Mouse (Mus musculus) heart, embryonic 11.5 days (tissue): ENCODE results near the gene Mbnl1. TPM values are rescaled to one million over a fixed set of nuclear protein-coding genes. Genes with fewer than 3 reads are reported as not detected.

Experiments
- ATAC-seq: fragments of 200-750 bp; cut with Nextera tagmentation; replicated peaks from 2 replicates; pipeline ENCODE4 v1.8.0; 2017; ENCODE audit warnings: moderate library complexity; ENCODE audit not compliant: insufficient number of reproducible peaks, low FRiP score, low TSS enrichment
- H3K27ac ChIP-seq: fragments of 300-500 bp; sonication (generic); 2 replicates; pipeline ENCODE4 v1.5.1; 2014; ENCODE audit warnings: mild to moderate bottlenecking, low read depth, low read length
- H3K27me3 ChIP-seq: fragments of 300-500 bp; sonication (generic); 2 replicates; pipeline ENCODE4 v1.6.1; 2014; ENCODE audit warnings: mild to moderate bottlenecking, low read length, mixed read lengths; ENCODE audit not compliant: control insufficient read depth, insufficient read depth
- H3K36me3 ChIP-seq: fragments of 300-500 bp; sonication (generic); 2 replicates; pipeline ENCODE4 v1.6.1; 2014; ENCODE audit warnings: mild to moderate bottlenecking, low read length, moderate library complexity, mixed read lengths; ENCODE audit not compliant: control insufficient read depth, insufficient read depth
- H3K4me1 ChIP-seq: fragments of 300-500 bp; sonication (generic); 2 replicates; pipeline ENCODE4 v1.6.1; 2014; ENCODE audit warnings: low read length; ENCODE audit not compliant: control insufficient read depth, insufficient read depth
- H3K4me2 ChIP-seq: fragments of 300-500 bp; sonication (generic); 2 replicates; pipeline ENCODE4 v1.6.1; 2014; ENCODE audit warnings: mild to moderate bottlenecking, moderate library complexity
- H3K4me3 ChIP-seq: fragments of 300-500 bp; sonication (generic); 2 replicates; pipeline ENCODE4 v1.5.1; 2014; ENCODE audit warnings: low read depth, low read length
- H3K9ac ChIP-seq: fragments of 300-500 bp; sonication (generic); 2 replicates; pipeline ENCODE4 v1.6.1; 2014; ENCODE audit warnings: mild to moderate bottlenecking, low read depth, low read length, moderate library complexity
- H3K9me3 ChIP-seq: fragments of 300-500 bp; sonication (generic); replicated peaks from 2 replicates; pipeline ENCODE4 v1.6.1; 2016; ENCODE audit warnings: low read length; ENCODE audit not compliant: control insufficient read depth
- WGBS: fragments of 180-500 bp; shearing (Covaris S2); extraction: QIAGEN DNeasy Blood & Tissue Kit; methylation state at CpG from one replicate; pipeline ENCODE4 v1.1.7; 2014; ENCODE audit not compliant: insufficient replicate concordance; 5-methylcytosine and 5-hydroxymethylcytosine counted together
- polyA plus RNA-seq: library from polyadenylated mRNA; unstranded; fragments of >200 nt; fragmentation: Nextera tagmentation; extraction: Ambion mirVana; gene quantifications from 2 replicates; pipeline ENCODE4 v1.2.1, GENCODE M21; 2014

Mbnl1 gene
- polyA plus RNA-seq, 1 experiment from 2014 or later: 101 TPM

GRCm38 (mm10) chr3:60570491-60571022 is 97.9 kb downstream of the Mbnl1 start:
- Histone ChIP-seq H3K4me2 (peak overlapping the region; percentile 6; the same call in 1 of the 2 replicates), H3K9me3 (no peaks in the 10 kb centered on the region), H3K36me3 (no peaks in the 10 kb centered on the region), H3K27me3 (no peaks in the 10 kb centered on the region), H3K9ac (no peak overlapping the region), H3K27ac (peak overlapping the region; percentile 46), H3K4me1 (peaks cover 41% of the 10 kb centered on the region), H3K4me3 (no peak overlapping the region)
- 37% methylated on average over 5 of the region's 5 CpGs for WGBS
- ATAC-seq: 0 out of 2 replicates have a peak, but pooled peaks have one; percentile 70

- 84% methylated on average over 1 of the region's 1 CpGs for WGBS
- Histone ChIP-seq H3K27ac (no peak overlapping the region), H3K4me1 (peaks cover 48% of the 10 kb centered on the region), H3K4me3 (no peak overlapping the region), H3K27me3 (no peaks in the 10 kb centered on the region), H3K36me3 (no peaks in the 10 kb centered on the region), H3K9ac (no peak overlapping the region), H3K4me2 (no peak overlapping the region), H3K9me3 (no peaks in the 10 kb centered on the region)
- ATAC-seq: no peak
Observed at GRCm38 (mm10) chr3:60571493-60571892, 98.9 kb downstream of the Mbnl1 start.

GRCm38 (mm10) chr3:60574199-60574598 is 101.6 kb downstream of the Mbnl1 start:
- peaks cover 58% of the 10 kb centered on the region for H3K4me1 ChIP-seq
- no peaks in the 10 kb centered on the region for H3K9me3 ChIP-seq
- H3K27ac ChIP-seq: peak overlapping the region; percentile 71
- H3K36me3 ChIP-seq: no peaks in the 10 kb centered on the region
- 53% methylated on average over 9 of the region's 9 CpGs for WGBS
- peak overlapping the region; percentile 22; the same call in 1 of the 2 replicates for H3K4me2 ChIP-seq
- H3K9ac ChIP-seq: no peak overlapping the region
- no peaks in the 10 kb centered on the region for H3K27me3 ChIP-seq
- peak; percentile 63; the same call in 1 of the 2 replicates for ATAC-seq
- H3K4me3 ChIP-seq: no peak overlapping the region

GRCm38 (mm10) chr3:60574849-60575524 is 102.4 kb downstream of the Mbnl1 start:
- Histone ChIP-seq H3K4me1 (peaks cover 54% of the 10 kb centered on the region), H3K9ac (no peak overlapping the region), H3K4me2 (no peak overlapping the region), H3K27me3 (no peaks in the 10 kb centered on the region), H3K9me3 (no peaks in the 10 kb centered on the region), H3K27ac (peak overlapping the region; percentile 71; the same call in 1 of the 2 replicates), H3K4me3 (no peak overlapping the region), H3K36me3 (no peaks in the 10 kb centered on the region)
- 78% methylated on average over 4 of the region's 4 CpGs for WGBS
- no peak for ATAC-seq

GRCm38 (mm10) chr3:60575945-60576344 is 103.3 kb downstream of the Mbnl1 start:
- Histone ChIP-seq H3K4me2 (peak overlapping the region; percentile 42; the same call in 1 of the 2 replicates), H3K9ac (peak overlapping the region; percentile 56; the same call in 1 of the 2 replicates), H3K27me3 (no peaks in the 10 kb centered on the region), H3K36me3 (no peaks in the 10 kb centered on the region), H3K27ac (peak overlapping the region; percentile 67), H3K4me1 (peaks cover 57% of the 10 kb centered on the region), H3K4me3 (no peak overlapping the region), H3K9me3 (no peaks in the 10 kb centered on the region)
- ATAC-seq: no peak
- 21% methylated on average over 2 of the region's 2 CpGs for WGBS

- Histone ChIP-seq H3K27me3 (no peaks in the 10 kb centered on the region), H3K9ac (peak overlapping the region; percentile 56), H3K4me3 (no peak overlapping the region), H3K36me3 (no peaks in the 10 kb centered on the region), H3K9me3 (no peaks in the 10 kb centered on the region), H3K27ac (peak overlapping the region; percentile 67), H3K4me2 (peak overlapping the region; percentile 42), H3K4me1 (peaks cover 57% of the 10 kb centered on the region)
- 34% methylated on average over 9 of the region's 9 CpGs for WGBS
- no peak for ATAC-seq
Observed at GRCm38 (mm10) chr3:60576366-60577046, 103.9 kb downstream of the Mbnl1 start.

GRCm38 (mm10) chr3:60579880-60580279 is 107.2 kb downstream of the Mbnl1 start:
- Histone ChIP-seq H3K27me3 (no peaks in the 10 kb centered on the region), H3K27ac (no peak overlapping the region), H3K4me3 (no peak overlapping the region), H3K4me2 (no peak overlapping the region), H3K36me3 (no peaks in the 10 kb centered on the region), H3K9ac (no peak overlapping the region), H3K9me3 (no peaks in the 10 kb centered on the region), H3K4me1 (peaks cover 39% of the 10 kb centered on the region)
- 83% methylated on average over 4 of the region's 4 CpGs for WGBS
- ATAC-seq: no peak

DNA sequence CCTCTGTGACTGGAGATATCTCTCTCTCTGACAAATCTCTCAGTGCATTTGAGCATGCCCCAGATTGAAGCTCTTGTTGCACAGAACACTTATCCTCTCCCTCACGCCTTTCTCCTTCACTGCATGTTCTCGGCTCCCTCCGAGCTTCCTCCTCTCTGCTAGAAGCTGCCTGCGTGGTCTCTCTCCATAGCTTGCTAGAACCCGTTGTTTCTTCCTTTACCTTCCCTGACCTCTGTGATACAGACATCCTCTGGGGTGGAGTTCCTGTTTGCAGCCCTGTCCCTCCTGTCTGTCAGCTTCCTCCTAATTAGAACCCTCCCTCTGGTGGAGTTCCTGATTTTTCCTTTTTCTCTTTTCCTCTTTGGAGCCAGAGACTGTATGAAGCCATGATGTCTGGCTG is 108.1 kb downstream of the Mbnl1 start:
- peaks cover 32% of the 10 kb centered on the region for H3K4me1 ChIP-seq
- peak overlapping the region; percentile 36; the same call in 1 of the 2 replicates for H3K4me2 ChIP-seq
- 40% methylated on average over 5 of the region's 5 CpGs for WGBS
- H3K27ac ChIP-seq: no peak overlapping the region
- H3K9me3 ChIP-seq: no peaks in the 10 kb centered on the region
- H3K36me3 ChIP-seq: no peaks in the 10 kb centered on the region
- no peak for ATAC-seq
- no peak overlapping the region for H3K9ac ChIP-seq
- H3K4me3 ChIP-seq: no peak overlapping the region
- no peaks in the 10 kb centered on the region for H3K27me3 ChIP-seq
